Mouse (Mus musculus): ENCODE measurements around the gene Cacna1e. TPM values are rescaled to one million over a fixed set of nuclear protein-coding genes. Genes with fewer than 3 reads are reported as not detected.

Gene Cacna1e
- polyA plus RNA-seq, 1 experiment from 2014 or later = 0.05 TPM

DNA sequence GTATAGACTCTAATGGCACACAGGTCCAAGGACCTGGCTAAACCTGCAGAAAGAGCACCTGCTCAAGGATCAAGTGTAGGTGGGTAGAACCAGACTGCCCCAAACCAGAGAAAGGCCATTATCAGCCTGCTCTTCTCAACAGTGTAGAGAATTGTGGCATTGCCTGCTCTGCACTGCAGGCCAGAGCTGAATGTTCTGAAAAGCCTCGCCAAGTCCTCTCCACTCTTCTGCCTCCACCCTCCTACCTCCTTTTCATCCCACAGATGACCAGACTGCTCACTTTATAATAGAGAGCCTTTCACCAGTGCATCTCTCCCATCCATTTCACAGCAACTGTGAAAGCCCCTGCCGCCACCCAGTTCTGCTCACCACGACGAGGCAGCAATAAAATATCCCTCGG lies 42.0 kb downstream of the Cacna1e start:
- H3K4me1 ChIP-seq (replicated peaks; ENCODE audit: insufficient read depth, low read length) = no peaks in the 10 kb centered on the region
- no peak for TF ChIP-seq CTCF (IDR thresholded peaks at IDR 0.05; ENCODE audit: low read depth)
- H3K4me2 ChIP-seq (ENCODE audit: low read length) = no peak overlapping the region
- no peak overlapping the region for H3K9ac ChIP-seq (ENCODE audit: low read depth, low read length)
- no peaks in the 10 kb centered on the region for H3K27me3 ChIP-seq (ENCODE audit: insufficient read depth, low read length)
- 36% methylated on average over 5 of the region's 5 CpGs for WGBS
- no peak for ATAC-seq (replicated peaks; ENCODE audit: low FRiP score, low read depth)
- DNase-seq (ENCODE audit: low spot score) = no peak
- no peaks in the 10 kb centered on the region for H3K9me3 ChIP-seq (replicated peaks; ENCODE audit: low read length)
- H3K27ac ChIP-seq = no peak overlapping the region
- no peaks in the 10 kb centered on the region for H3K36me3 ChIP-seq (ENCODE audit: insufficient read depth, low read length)
- no peak overlapping the region for H3K4me3 ChIP-seq (replicated peaks; ENCODE audit: low read depth, low read length)

DNA sequence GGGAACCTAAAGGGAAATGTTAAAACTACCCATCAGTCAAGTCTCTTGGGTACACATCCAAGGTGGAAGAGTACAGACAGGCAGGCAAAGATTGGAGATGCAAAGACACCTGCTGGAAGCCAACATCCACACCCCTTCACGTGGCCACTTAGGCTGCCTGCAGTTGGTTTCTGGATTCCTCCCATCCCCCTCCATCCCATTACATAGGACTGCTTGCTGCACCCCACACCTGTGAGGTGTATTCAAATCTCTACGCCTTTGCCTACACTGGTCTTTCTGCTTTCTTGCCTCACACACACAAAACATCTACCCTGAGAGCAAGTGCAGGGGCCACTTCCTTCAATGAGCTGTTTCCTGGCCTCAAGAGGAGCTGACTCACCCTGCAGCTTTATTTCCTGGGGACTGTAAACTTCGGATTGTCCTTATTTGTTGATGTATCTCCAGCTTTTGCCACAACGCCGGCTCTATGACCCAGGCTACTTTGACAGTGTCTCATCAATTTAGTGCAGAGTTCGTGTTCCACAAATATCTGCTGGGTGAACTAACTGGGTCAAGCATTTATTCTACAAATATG lies 43.2 kb downstream of the Cacna1e start:
- 64% methylated on average over 6 of the region's 6 CpGs for WGBS
- ATAC-seq (replicated peaks; ENCODE audit: low FRiP score, low read depth) = no peak

DNA sequence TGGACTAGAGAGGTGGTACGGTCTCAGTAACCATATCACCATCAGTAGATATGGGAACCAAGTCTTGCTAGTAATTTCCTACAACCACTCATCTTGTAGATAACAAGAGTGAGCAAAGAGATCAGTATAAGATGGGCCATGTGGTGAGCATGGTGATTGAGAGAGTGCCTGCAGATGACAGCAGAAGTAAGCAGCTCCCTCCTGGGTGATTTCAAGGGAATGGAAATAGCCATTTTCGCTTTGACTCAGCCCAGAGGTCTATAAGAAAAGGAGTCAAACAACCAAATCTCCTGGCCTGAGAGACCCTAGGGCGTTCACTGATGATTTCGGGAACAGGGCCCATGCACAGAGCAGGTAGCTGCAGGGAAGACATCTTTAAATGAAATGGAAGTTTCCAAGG lies 45.0 kb downstream of the Cacna1e start:
- H3K36me3 ChIP-seq (ENCODE audit: insufficient read depth, low read length) = no peaks in the 10 kb centered on the region
- H3K4me3 ChIP-seq (replicated peaks; ENCODE audit: low read depth, low read length) = no peak overlapping the region
- H3K27me3 ChIP-seq (ENCODE audit: insufficient read depth, low read length) = no peaks in the 10 kb centered on the region
- no peaks in the 10 kb centered on the region for H3K4me1 ChIP-seq (replicated peaks; ENCODE audit: insufficient read depth, low read length)
- no peak overlapping the region for H3K9ac ChIP-seq (ENCODE audit: low read depth, low read length)
- ATAC-seq (replicated peaks; ENCODE audit: low FRiP score, low read depth) (no peak), DNase-seq (ENCODE audit: low spot score) (no peak)
- H3K4me2 ChIP-seq (ENCODE audit: low read length) = no peak overlapping the region
- WGBS = 87% methylated on average over 4 of the region's 4 CpGs
- no peak overlapping the region for H3K27ac ChIP-seq
- TF ChIP-seq CTCF (IDR thresholded peaks at IDR 0.05; ENCODE audit: low read depth) = no peak
- H3K9me3 ChIP-seq (replicated peaks; ENCODE audit: low read length) = no peaks in the 10 kb centered on the region

More for the DNA sequence above, 43.2 kb downstream of the Cacna1e start:
- Histone ChIP-seq H3K4me3 (replicated peaks; ENCODE audit: low read depth, low read length) (no peak overlapping the region), H3K36me3 (ENCODE audit: insufficient read depth, low read length) (no peaks in the 10 kb centered on the region), H3K27me3 (ENCODE audit: insufficient read depth, low read length) (no peaks in the 10 kb centered on the region), H3K27ac (no peak overlapping the region), H3K9ac (ENCODE audit: low read depth, low read length) (no peak overlapping the region), H3K4me2 (ENCODE audit: low read length) (no peak overlapping the region), H3K9me3 (replicated peaks; ENCODE audit: low read length) (no peaks in the 10 kb centered on the region), H3K4me1 (replicated peaks; ENCODE audit: insufficient read depth, low read length) (no peaks in the 10 kb centered on the region)
- DNase-seq (ENCODE audit: low spot score) = no peak
- TF ChIP-seq CTCF (IDR thresholded peaks at IDR 0.05; ENCODE audit: low read depth) = no peak

DNA sequence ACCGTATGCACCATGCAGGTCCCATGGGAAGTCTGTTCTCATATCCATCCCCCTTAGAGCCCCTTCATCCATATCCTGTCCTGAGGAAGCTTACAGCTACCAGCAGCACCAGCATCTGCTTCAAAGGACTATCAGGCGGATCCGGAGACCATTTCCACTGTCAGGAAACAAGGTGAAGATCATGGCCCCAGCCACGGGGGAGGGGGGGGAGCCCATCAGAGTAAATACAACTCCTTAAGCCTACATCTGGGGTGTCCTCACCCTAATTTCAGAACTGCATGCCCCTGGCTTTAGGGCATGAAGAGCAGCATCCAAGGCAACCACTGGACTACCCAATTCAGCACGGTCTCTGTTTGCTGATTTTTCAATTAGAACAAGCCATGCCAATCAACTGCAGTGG lies 47.8 kb downstream of the Cacna1e start:
- DNase-seq (ENCODE audit: low spot score) (no peak), ATAC-seq (replicated peaks; ENCODE audit: low FRiP score, low read depth) (no peak)
- no peak overlapping the region for H3K4me2 ChIP-seq (ENCODE audit: low read length)
- H3K36me3 ChIP-seq (ENCODE audit: insufficient read depth, low read length) = no peaks in the 10 kb centered on the region
- 88% methylated on average over 5 of the region's 5 CpGs for WGBS
- TF ChIP-seq CTCF (IDR thresholded peaks at IDR 0.05; ENCODE audit: low read depth) = no peak
- no peaks in the 10 kb centered on the region for H3K27me3 ChIP-seq (ENCODE audit: insufficient read depth, low read length)
- H3K9ac ChIP-seq (ENCODE audit: low read depth, low read length) = no peak overlapping the region
- H3K9me3 ChIP-seq (replicated peaks; ENCODE audit: low read length) = no peaks in the 10 kb centered on the region
- no peak overlapping the region for H3K4me3 ChIP-seq (replicated peaks; ENCODE audit: low read depth, low read length)
- H3K27ac ChIP-seq = no peak overlapping the region
- no peaks in the 10 kb centered on the region for H3K4me1 ChIP-seq (replicated peaks; ENCODE audit: insufficient read depth, low read length)

DNA sequence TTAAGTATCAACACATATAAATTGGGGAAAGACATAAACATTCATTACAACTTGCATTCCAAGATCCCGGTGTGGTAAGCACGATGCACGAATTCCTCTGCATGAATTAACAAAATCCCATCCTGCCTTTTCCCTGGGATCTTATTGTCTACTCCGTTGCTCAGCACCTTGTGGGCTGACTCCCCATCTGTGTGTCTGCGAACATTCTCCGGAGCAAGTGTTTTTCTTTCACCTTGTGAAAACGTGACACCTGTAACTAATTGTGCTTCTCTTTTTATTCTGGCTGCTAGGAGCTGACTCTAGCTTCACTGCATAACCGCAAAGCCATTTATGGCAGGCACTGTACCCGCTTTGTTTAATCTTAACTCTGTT lies 52.1 kb downstream of the Cacna1e start:
- H3K4me3 ChIP-seq (replicated peaks; ENCODE audit: low read depth, low read length) = no peak overlapping the region
- no peaks in the 10 kb centered on the region for H3K9me3 ChIP-seq (replicated peaks; ENCODE audit: low read length)
- WGBS = 81% methylated on average over 9 of the region's 9 CpGs
- no peak overlapping the region for H3K9ac ChIP-seq (ENCODE audit: low read depth, low read length)
- TF ChIP-seq CTCF (IDR thresholded peaks at IDR 0.05; ENCODE audit: low read depth) = no peak
- DNase-seq (ENCODE audit: low spot score) (no peak), ATAC-seq (replicated peaks; ENCODE audit: low FRiP score, low read depth) (no peak)
- no peaks in the 10 kb centered on the region for H3K4me1 ChIP-seq (replicated peaks; ENCODE audit: insufficient read depth, low read length)
- no peak overlapping the region for H3K27ac ChIP-seq
- no peak overlapping the region for H3K4me2 ChIP-seq (ENCODE audit: low read length)
- H3K27me3 ChIP-seq (ENCODE audit: insufficient read depth, low read length) = no peaks in the 10 kb centered on the region
- no peaks in the 10 kb centered on the region for H3K36me3 ChIP-seq (ENCODE audit: insufficient read depth, low read length)

DNA sequence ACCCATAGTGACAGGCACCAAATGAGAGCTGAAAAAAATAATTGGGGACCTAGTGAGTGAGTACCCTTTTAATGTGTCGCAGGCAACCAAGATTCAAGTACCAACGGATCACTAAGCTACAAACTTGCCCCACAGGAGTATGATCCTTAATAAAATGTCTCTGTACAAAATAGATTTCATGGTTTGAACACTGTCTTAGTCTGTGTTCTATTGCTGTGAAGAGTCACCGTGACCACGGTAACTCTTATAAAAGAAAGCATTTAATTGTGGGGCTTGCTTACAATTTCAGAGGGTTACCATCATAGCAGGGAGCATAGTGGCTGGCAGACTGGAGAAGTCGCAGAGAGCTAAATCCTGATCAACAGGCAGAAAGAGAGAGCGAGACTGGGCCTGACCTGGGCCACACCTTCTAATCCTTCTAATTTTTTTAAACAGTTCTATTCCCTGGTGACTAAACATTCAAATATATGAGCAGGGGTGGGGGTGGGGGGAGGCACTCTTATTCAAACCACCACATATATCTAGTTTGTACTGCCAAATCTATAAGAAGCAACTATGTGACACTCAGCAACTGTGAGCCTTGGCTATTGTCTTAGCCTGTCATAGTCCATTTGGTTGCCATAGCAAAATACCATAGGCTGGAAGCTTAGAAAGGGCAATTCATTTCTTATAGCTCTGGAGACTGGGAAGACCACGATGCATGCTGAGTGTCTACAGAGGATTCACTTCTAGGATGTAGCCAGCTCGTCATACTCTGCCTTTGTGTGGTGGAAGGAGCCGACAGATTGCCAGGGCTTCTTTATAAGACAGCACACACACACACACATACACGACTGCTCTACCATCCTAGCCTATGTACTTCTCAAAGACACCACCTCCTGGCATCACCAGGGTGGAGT lies 52.8 kb downstream of the Cacna1e start:
- 87% methylated on average over 10 of the region's 10 CpGs for WGBS
- H3K27me3 ChIP-seq (ENCODE audit: insufficient read depth, low read length) = no peaks in the 10 kb centered on the region
- no peak overlapping the region for H3K4me2 ChIP-seq (ENCODE audit: low read length)
- no peak for DNase-seq (ENCODE audit: low spot score)
- H3K4me3 ChIP-seq (replicated peaks; ENCODE audit: low read depth, low read length) = no peak overlapping the region
- no peak for ATAC-seq (replicated peaks; ENCODE audit: low FRiP score, low read depth)
- no peak overlapping the region for H3K27ac ChIP-seq
- no peak for TF ChIP-seq CTCF (IDR thresholded peaks at IDR 0.05; ENCODE audit: low read depth)
- H3K4me1 ChIP-seq (replicated peaks; ENCODE audit: insufficient read depth, low read length) = no peaks in the 10 kb centered on the region
- H3K36me3 ChIP-seq (ENCODE audit: insufficient read depth, low read length) = no peaks in the 10 kb centered on the region
- no peak overlapping the region for H3K9ac ChIP-seq (ENCODE audit: low read depth, low read length)
- H3K9me3 ChIP-seq (replicated peaks; ENCODE audit: low read length) = no peaks in the 10 kb centered on the region

All from kidney, postnatal 0 days (tissue).